Mouse (Mus musculus): ENCODE measurements at regions not wholly inside any gene's neighbourhood (a gene's known extent, or its start where the extent isn't known, plus 50 kb on each side); places are given as distances from the start of the nearest gene placed in this dataset.

GRCm38 (mm10) chr2:159994490-159994889 is 339.5 kb downstream of the Gm826 start:
- no peak overlapping the region for H3K4me3 ChIP-seq (ENCODE audit: low read depth, low read length)
- no peaks in the 10 kb centered on the region for H3K4me1 ChIP-seq (ENCODE audit: control insufficient read depth, low read depth, low read length)
- H3K27ac ChIP-seq (ENCODE audit: low read length) = no peak overlapping the region
- no peaks in the 10 kb centered on the region for H3K27me3 ChIP-seq (ENCODE audit: control insufficient read depth, insufficient read depth, low read depth, low read length)
- no peaks in the 10 kb centered on the region for H3K9me3 ChIP-seq (replicated peaks; ENCODE audit: control insufficient read depth, low read length)
- H3K36me3 ChIP-seq (ENCODE audit: control insufficient read depth, insufficient read depth) = no peaks in the 10 kb centered on the region
- ATAC-seq (ENCODE audit: low read depth) = no peak
- 59% methylated on average over 3 of the region's 3 CpGs for WGBS (ENCODE audit: insufficient replicate concordance)
- no peak overlapping the region for H3K9ac ChIP-seq (ENCODE audit: low read depth, low read length)
- no peak overlapping the region for H3K4me2 ChIP-seq (ENCODE audit: low read depth, low read length)

- no peaks in the 10 kb centered on the region for H3K9me3 ChIP-seq (replicated peaks; ENCODE audit: control insufficient read depth, low read length)
- ATAC-seq (ENCODE audit: low read depth) = no peak
- no peaks in the 10 kb centered on the region for H3K36me3 ChIP-seq (ENCODE audit: control insufficient read depth, insufficient read depth)
- no peaks in the 10 kb centered on the region for H3K27me3 ChIP-seq (ENCODE audit: control insufficient read depth, insufficient read depth, low read depth, low read length)
- H3K4me3 ChIP-seq (ENCODE audit: low read depth, low read length) = no peak overlapping the region
- H3K4me1 ChIP-seq (ENCODE audit: control insufficient read depth, low read depth, low read length) = no peaks in the 10 kb centered on the region
- H3K9ac ChIP-seq (ENCODE audit: low read depth, low read length) = no peak overlapping the region
- 76% methylated on average over 7 of the region's 7 CpGs for WGBS (ENCODE audit: insufficient replicate concordance)
- no peak overlapping the region for H3K27ac ChIP-seq (ENCODE audit: low read length)
- H3K4me2 ChIP-seq (ENCODE audit: low read depth, low read length) = no peak overlapping the region
These were observed 347.2 kb downstream of the Gm826 start for GRCm38 (mm10) chr2:159986719-159987118.

GRCm38 (mm10) chr2:159981694-159982093 is 352.3 kb downstream of the Gm826 start:
- no peaks in the 10 kb centered on the region for H3K36me3 ChIP-seq (ENCODE audit: control insufficient read depth, insufficient read depth)
- H3K9me3 ChIP-seq (replicated peaks; ENCODE audit: control insufficient read depth, low read length) = no peaks in the 10 kb centered on the region
- WGBS (ENCODE audit: insufficient replicate concordance) = 50% methylated on average over 3 of the region's 3 CpGs
- H3K27me3 ChIP-seq (ENCODE audit: control insufficient read depth, insufficient read depth, low read depth, low read length) = no peaks in the 10 kb centered on the region
- ATAC-seq (ENCODE audit: low read depth) = no peak
- no peak overlapping the region for H3K4me3 ChIP-seq (ENCODE audit: low read depth, low read length)
- no peaks in the 10 kb centered on the region for H3K4me1 ChIP-seq (ENCODE audit: control insufficient read depth, low read depth, low read length)
- H3K4me2 ChIP-seq (ENCODE audit: low read depth, low read length) = no peak overlapping the region
- H3K9ac ChIP-seq (ENCODE audit: low read depth, low read length) = no peak overlapping the region
- H3K27ac ChIP-seq (ENCODE audit: low read length) = no peak overlapping the region

- no peak overlapping the region for H3K27ac ChIP-seq (ENCODE audit: low read length)
- H3K36me3 ChIP-seq (ENCODE audit: control insufficient read depth, insufficient read depth) = no peaks in the 10 kb centered on the region
- H3K9me3 ChIP-seq (replicated peaks; ENCODE audit: control insufficient read depth, low read length) = no peaks in the 10 kb centered on the region
- H3K9ac ChIP-seq (ENCODE audit: low read depth, low read length) = no peak overlapping the region
- ATAC-seq (ENCODE audit: low read depth) = no peak
- H3K4me3 ChIP-seq (ENCODE audit: low read depth, low read length) = no peak overlapping the region
- no peak overlapping the region for H3K4me2 ChIP-seq (ENCODE audit: low read depth, low read length)
- 28% methylated on average over 1 of the region's 1 CpGs for whole genome bisulfite sequencing (ENCODE audit: insufficient replicate concordance)
- H3K27me3 ChIP-seq (ENCODE audit: control insufficient read depth, insufficient read depth, low read depth, low read length) = no peaks in the 10 kb centered on the region
- no peaks in the 10 kb centered on the region for H3K4me1 ChIP-seq (ENCODE audit: control insufficient read depth, low read depth, low read length)
These were observed 383.6 kb downstream of the Gm826 start for GRCm38 (mm10) chr2:159950369-159950768.

GRCm38 (mm10) chr2:159949046-159949445 is 384.9 kb downstream of the Gm826 start:
- no peaks in the 10 kb centered on the region for H3K9me3 ChIP-seq (replicated peaks; ENCODE audit: control insufficient read depth, low read length)
- H3K9ac ChIP-seq (ENCODE audit: low read depth, low read length) = no peak overlapping the region
- no peak overlapping the region for H3K27ac ChIP-seq (ENCODE audit: low read length)
- WGBS (ENCODE audit: insufficient replicate concordance) = 58% methylated on average over 4 of the region's 4 CpGs
- H3K4me2 ChIP-seq (ENCODE audit: low read depth, low read length) = no peak overlapping the region
- H3K27me3 ChIP-seq (ENCODE audit: control insufficient read depth, insufficient read depth, low read depth, low read length) = no peaks in the 10 kb centered on the region
- H3K4me3 ChIP-seq (ENCODE audit: low read depth, low read length) = no peak overlapping the region
- H3K36me3 ChIP-seq (ENCODE audit: control insufficient read depth, insufficient read depth) = no peaks in the 10 kb centered on the region
- no peak for ATAC-seq (ENCODE audit: low read depth)
- no peaks in the 10 kb centered on the region for H3K4me1 ChIP-seq (ENCODE audit: control insufficient read depth, low read depth, low read length)

GRCm38 (mm10) chr2:159930744-159931143 is 403.2 kb downstream of the Gm826 start:
- H3K9me3 ChIP-seq (replicated peaks; ENCODE audit: control insufficient read depth, low read length) = no peaks in the 10 kb centered on the region
- no peak overlapping the region for H3K4me3 ChIP-seq (ENCODE audit: low read depth, low read length)
- no peak overlapping the region for H3K27ac ChIP-seq (ENCODE audit: low read length)
- H3K36me3 ChIP-seq (ENCODE audit: control insufficient read depth, insufficient read depth) = no peaks in the 10 kb centered on the region
- 47% methylated on average over 2 of the region's 2 CpGs for WGBS (ENCODE audit: insufficient replicate concordance)
- no peak for ATAC-seq (ENCODE audit: low read depth)
- H3K27me3 ChIP-seq (ENCODE audit: control insufficient read depth, insufficient read depth, low read depth, low read length) = no peaks in the 10 kb centered on the region
- H3K4me1 ChIP-seq (ENCODE audit: control insufficient read depth, low read depth, low read length) = no peaks in the 10 kb centered on the region
- H3K4me2 ChIP-seq (ENCODE audit: low read depth, low read length) = no peak overlapping the region
- H3K9ac ChIP-seq (ENCODE audit: low read depth, low read length) = no peak overlapping the region

- no peak overlapping the region for H3K9ac ChIP-seq (ENCODE audit: low read depth, low read length)
- no peak for ATAC-seq (ENCODE audit: low read depth)
- 76% methylated on average over 2 of the region's 2 CpGs for WGBS (ENCODE audit: insufficient replicate concordance)
- no peaks in the 10 kb centered on the region for H3K36me3 ChIP-seq (ENCODE audit: control insufficient read depth, insufficient read depth)
- H3K4me3 ChIP-seq (ENCODE audit: low read depth, low read length) = no peak overlapping the region
- no peak overlapping the region for H3K27ac ChIP-seq (ENCODE audit: low read length)
- H3K27me3 ChIP-seq (ENCODE audit: control insufficient read depth, insufficient read depth, low read depth, low read length) = no peaks in the 10 kb centered on the region
- no peak overlapping the region for H3K4me2 ChIP-seq (ENCODE audit: low read depth, low read length)
- H3K4me1 ChIP-seq (ENCODE audit: control insufficient read depth, low read depth, low read length) = no peaks in the 10 kb centered on the region
- no peaks in the 10 kb centered on the region for H3K9me3 ChIP-seq (replicated peaks; ENCODE audit: control insufficient read depth, low read length)
These were observed 444.3 kb downstream of the Gm826 start for GRCm38 (mm10) chr2:159889701-159890100.

- no peaks in the 10 kb centered on the region for H3K4me1 ChIP-seq (ENCODE audit: control insufficient read depth, low read depth, low read length)
- H3K36me3 ChIP-seq (ENCODE audit: control insufficient read depth, insufficient read depth) = no peaks in the 10 kb centered on the region
- ATAC-seq (ENCODE audit: low read depth) = no peak
- no peak overlapping the region for H3K9ac ChIP-seq (ENCODE audit: low read depth, low read length)
- no peaks in the 10 kb centered on the region for H3K9me3 ChIP-seq (replicated peaks; ENCODE audit: control insufficient read depth, low read length)
- no peak overlapping the region for H3K4me2 ChIP-seq (ENCODE audit: low read depth, low read length)
- H3K27me3 ChIP-seq (ENCODE audit: control insufficient read depth, insufficient read depth, low read depth, low read length) = no peaks in the 10 kb centered on the region
- H3K4me3 ChIP-seq (ENCODE audit: low read depth, low read length) = no peak overlapping the region
- 76% methylated on average over 6 of the region's 6 CpGs for WGBS (ENCODE audit: insufficient replicate concordance)
- H3K27ac ChIP-seq (ENCODE audit: low read length) = no peak overlapping the region
These were observed 449.0 kb downstream of the Gm826 start for GRCm38 (mm10) chr2:159884773-159885459.

GRCm38 (mm10) chr2:159866981-159867380 is 467.0 kb downstream of the Gm826 start:
- Histone ChIP-seq H3K4me1 (ENCODE audit: control insufficient read depth, low read depth, low read length) (no peaks in the 10 kb centered on the region), H3K27me3 (ENCODE audit: control insufficient read depth, insufficient read depth, low read depth, low read length) (no peaks in the 10 kb centered on the region), H3K4me2 (ENCODE audit: low read depth, low read length) (no peak overlapping the region), H3K27ac (ENCODE audit: low read length) (no peak overlapping the region), H3K9ac (ENCODE audit: low read depth, low read length) (no peak overlapping the region), H3K9me3 (replicated peaks; ENCODE audit: control insufficient read depth, low read length) (no peaks in the 10 kb centered on the region), H3K4me3 (ENCODE audit: low read depth, low read length) (no peak overlapping the region), H3K36me3 (ENCODE audit: control insufficient read depth, insufficient read depth) (no peaks in the 10 kb centered on the region)
- ATAC-seq (ENCODE audit: low read depth) = no peak
- WGBS (ENCODE audit: insufficient replicate concordance) = 31% methylated on average over 2 of the region's 2 CpGs
